Comparison of ENCODE assay signal across 10 mouse cellular contexts in the genomic region with DNA sequence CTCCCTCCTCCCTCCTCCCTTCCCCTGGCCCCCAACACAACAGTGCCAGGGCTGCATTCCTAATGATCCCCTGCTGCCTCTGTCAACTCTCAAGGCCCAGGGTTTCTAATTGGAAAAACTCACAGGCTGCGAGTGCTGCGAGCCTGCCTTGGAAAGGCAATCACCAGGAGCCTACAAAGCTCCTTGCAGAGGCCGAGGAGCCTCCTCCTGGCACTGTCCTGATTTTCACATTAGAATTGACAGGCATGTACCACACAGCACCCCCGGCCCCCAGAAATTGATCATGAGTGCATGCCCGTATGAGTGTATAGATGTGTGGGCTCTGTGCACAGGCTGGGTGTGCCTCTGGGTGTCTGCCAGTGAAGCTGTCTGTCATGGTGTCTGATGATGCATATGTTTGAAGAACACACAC. TPM values are rescaled to one million over a fixed set of nuclear protein-coding genes. Genes with fewer than 3 reads are reported as not detected.
A peak's percentile ranks its signal among the peaks of the same experiment; 100 is the strongest.
DNase-seq lines count a peak whose midpoint lies in the region; ATAC-seq and TF ChIP-seq lines count a peak whose summit lies in the region.
"Had no signal": no experiment of that assay in that cellular context is flagged by ENCODE, and none has a peak within 500 bp of the region (broad histone marks: within the 10 kb centered on the region; RNA-seq: fewer than 3 reads in every experiment).

No protein-coding gene starts in this region.

- no peak for TF ChIP-seq CTCF in brain, embryonic 14.5 days (IDR thresholded peaks at IDR 0.05; ENCODE audit: borderline replicate concordance, extremely low read depth, insufficient read depth, insufficient read length)
- no peak for TF ChIP-seq CTCF in forebrain, postnatal 0 days (IDR thresholded peaks at IDR 0.05; ENCODE audit: low read depth)

- ATAC-seq in forebrain, postnatal 0 days: peak; percentile 79
- ATAC-seq in midbrain, embryonic 14.5 days (ENCODE audit: low FRiP score, low TSS enrichment): peak; percentile 83

- peaks cover 18% of the 10 kb centered on the region for H3K4me1 ChIP-seq in forebrain, postnatal 0 days (ENCODE audit: insufficient read depth)
- peaks cover 32% of the 10 kb centered on the region for H3K4me1 ChIP-seq in midbrain, embryonic 14.5 days (ENCODE audit: control insufficient read depth, insufficient read depth, low read length)

- H3K4me2 ChIP-seq in forebrain, postnatal 0 days (ENCODE audit: low read depth): no peak overlapping the region
- no peak overlapping the region for H3K4me2 ChIP-seq in midbrain, embryonic 14.5 days (ENCODE audit: low read length)

- H3K36me3 ChIP-seq in forebrain, postnatal 0 days (ENCODE audit: insufficient read depth): no peaks in the 10 kb centered on the region
- H3K36me3 ChIP-seq in midbrain, embryonic 14.5 days (ENCODE audit: control insufficient read depth, insufficient read depth, low read length): no peaks in the 10 kb centered on the region

- no peak overlapping the region for H3K4me3 ChIP-seq in forebrain, postnatal 0 days (ENCODE audit: low read depth, low read length)
- H3K4me3 ChIP-seq in midbrain, embryonic 14.5 days (replicated peaks; ENCODE audit: low read depth, low read length): no peak overlapping the region

- no peak overlapping the region for H3K9ac ChIP-seq in forebrain, postnatal 0 days
- H3K9ac ChIP-seq in midbrain, embryonic 14.5 days (replicated peaks; ENCODE audit: low read length): no peak overlapping the region; the same call in 1 of the 2 replicates

- no peak for TF ChIP-seq POLR2A in brain, embryonic 14.5 days (IDR thresholded peaks at IDR 0.05; ENCODE audit: borderline replicate concordance, extremely low read depth, insufficient read depth, insufficient read length, poor library complexity, severe bottlenecking)

- 4% methylated on average over 5 of the region's 5 CpGs for WGBS in forebrain, postnatal 0 days
- 4% methylated on average over 5 of the region's 5 CpGs for WGBS in midbrain, embryonic 14.5 days

- no peaks in the 10 kb centered on the region for H3K27me3 ChIP-seq in forebrain, postnatal 0 days (ENCODE audit: insufficient read depth, low read length)
- H3K27me3 ChIP-seq in midbrain, embryonic 14.5 days (ENCODE audit: control insufficient read depth, insufficient read depth, low read length): no peaks in the 10 kb centered on the region
- H3K27me3 ChIP-seq: CH12.LX had no signal

- H3K27ac ChIP-seq in forebrain, postnatal 0 days (ENCODE audit: low read depth, low read length): peak overlapping the region; percentile 71
- peak overlapping the region; percentile 81 for H3K27ac ChIP-seq in midbrain, embryonic 14.5 days (replicated peaks; ENCODE audit: low read depth, low read length)
- H3K27ac ChIP-seq: macrophage had no signal

- DNase-seq in brain, embryonic 14.5 days (ENCODE audit: low read depth): peak; percentile 95
- peak; percentile 73 for DNase-seq in forebrain, postnatal 0 days
- DNase-seq in layer of hippocampus, postnatal 14 days (ENCODE audit: low spot score in 2 of 2): peak; percentile 50 to 63
- DNase-seq in midbrain, embryonic 14.5 days: peak; percentile 79
- DNase-seq in kidney, postnatal 14 days: no peak
- no peak for DNase-seq in adrenal gland, postnatal 10 days
- DNase-seq in adrenal gland, postnatal 36 days: no peak
- no peak for DNase-seq in B cell, adult 2 months

- H3K9me3 ChIP-seq in forebrain, postnatal 0 days (ENCODE audit: low read length): no peaks in the 10 kb centered on the region
- no peaks in the 10 kb centered on the region for H3K9me3 ChIP-seq in midbrain, embryonic 14.5 days (ENCODE audit: control insufficient read depth, low read length)

RNA-seq across cellular contexts. Expression of gene Lrfn2, which starts 44.4 kb away (rescaled TPM):
- 6.2 and 9.0 TPM in 2 replicates for polyA plus RNA-seq in brain, embryonic 14.5 days (2012; rRNA removed)
- 28.5 and 28.7 TPM in 2 replicates for total RNA-seq in forebrain, postnatal 0 days (2014; rRNA removed)
- 12.5 and 16.5 TPM in 2 replicates for polyA plus RNA-seq in forebrain, postnatal 0 days (2015; fragmentation: Nextera tagmentation; extraction: Ambion mirVana)
- 10 to 100 TPM; 41.1 to 41.4 TPM for total RNA-seq in layer of hippocampus, postnatal 14 days (2021)
- polyA plus RNA-seq in midbrain, embryonic 14.5 days (2014; fragmentation: Nextera tagmentation; extraction: Ambion mirVana): 5.3 and 7.9 TPM in 2 replicates
- under 1 TPM; 0.51 to 0.57 TPM for total RNA-seq in adrenal gland, postnatal 10 days (2021)
- under 1 TPM; 0.23 to 0.33 TPM for total RNA-seq in adrenal gland, postnatal 36 days (2021)
- total RNA-seq: CH12.LX had no signal
- polyA plus RNA-seq: macrophage had no signal

Comparison
In these comparisons a context has a peak if more than half of its experiments do, and no peak if none do; other contexts are left out.
1. DNase-seq: peak in brain, embryonic 14.5 days (single experiment), forebrain, postnatal 0 days (single experiment), layer of hippocampus, postnatal 14 days (2 of 2) and midbrain, embryonic 14.5 days (single experiment); none in kidney, postnatal 14 days (single experiment), adrenal gland, postnatal 10 days (single experiment), adrenal gland, postnatal 36 days (0 of 2) and B cell, adult 2 months (0 of 2).
2. RNA of gene Lrfn2, which starts 44.4 kb away (total RNA-seq): 41.1 to 41.4 TPM in layer of hippocampus, postnatal 14 days and 28.5 to 28.7 TPM in forebrain, postnatal 0 days; 0.51 to 0.57 TPM in adrenal gland, postnatal 10 days and 0.23 to 0.33 TPM in adrenal gland, postnatal 36 days; every median in the first group is over 10 times any median in the second.